Mouse (Mus musculus) megakaryocyte, embryonic 14.5 days (primary cell): ENCODE data around the gene Ltbp3.

Experiments used
- FLI1 ChIP-seq: IDR thresholded peaks from 2 replicates; pipeline ENCODE4 v1.6.1; 2012; ENCODE audit warnings: low read length, inconsistent platforms, mixed read lengths
- GATA1 ChIP-seq: IDR thresholded peaks from 3 replicates; pipeline ENCODE4 v1.6.1; 2012; ENCODE audit warnings: mixed read lengths, low read length, inconsistent platforms, borderline replicate concordance

DNA sequence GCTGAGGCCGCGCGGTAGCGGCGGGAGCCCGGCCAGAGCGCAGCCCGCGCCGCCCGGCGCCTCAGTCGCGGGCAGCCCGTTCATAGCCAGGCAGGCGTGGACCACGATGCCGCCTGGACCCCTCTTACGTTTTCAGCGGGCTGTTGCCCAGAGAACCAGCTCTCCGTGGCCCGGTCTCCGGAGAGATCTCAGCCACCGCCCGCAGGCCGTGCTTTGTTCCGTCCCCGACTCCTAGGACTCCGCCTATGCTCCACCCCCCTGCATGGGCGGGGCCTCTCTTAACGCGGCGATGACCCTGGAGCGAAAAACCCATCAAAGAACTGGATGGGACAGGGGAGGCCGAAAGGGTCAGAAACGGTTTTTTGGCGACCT, 11.3 kb upstream of the Ltbp3 start, which contains the start of gene Fam89b:
- no peak for TF ChIP-seq FLI1
- TF ChIP-seq GATA1, result no peak
